Mouse (Mus musculus) neural tube, embryonic 14.5 days (tissue): ENCODE results near the gene Mylpf. TPM values are rescaled to one million over a fixed set of nuclear protein-coding genes. Genes with fewer than 3 reads are reported as not detected.
"Not testable (repeated sequence)": the region's sequence is repeated elsewhere in the genome, so short reads cannot be mapped to it uniquely, and the experiment has no call there.

Experiments used
- ATAC-seq: fragments of 200-750 bp; cut with Nextera tagmentation; 2 replicates; pipeline ENCODE4 v1.8.0; 2017; ENCODE audit warnings: low read depth, mild to moderate bottlenecking, moderate TSS enrichment, moderate library complexity
- H3K27ac ChIP-seq: fragments of 300-500 bp; sonication (generic); 2 replicates; pipeline ENCODE4 v1.5.1; 2014; ENCODE audit warnings: low read depth, mild to moderate bottlenecking, control low read depth, low read length, moderate library complexity, mixed read lengths
- H3K27me3 ChIP-seq: fragments of 300-500 bp; sonication (generic); 2 replicates; pipeline ENCODE4 v1.6.1; 2014; ENCODE audit warnings: low read length; ENCODE audit not compliant: control insufficient read depth, insufficient read depth
- H3K36me3 ChIP-seq: fragments of 300-500 bp; sonication (generic); 2 replicates; pipeline ENCODE4 v1.6.1; 2014; ENCODE audit warnings: low read length, mixed read lengths; ENCODE audit not compliant: control insufficient read depth, insufficient read depth
- H3K4me1 ChIP-seq: fragments of 300-500 bp; sonication (generic); 2 replicates; pipeline ENCODE4 v1.6.1; 2014; ENCODE audit warnings: low read length; ENCODE audit not compliant: control insufficient read depth, insufficient read depth
- H3K4me2 ChIP-seq: fragments of 300-500 bp; sonication (generic); 2 replicates; pipeline ENCODE4 v1.6.1; 2014; ENCODE audit warnings: mild to moderate bottlenecking, low read depth, low read length, control low read depth
- H3K4me3 ChIP-seq: fragments of 300-500 bp; sonication (generic); 2 replicates; pipeline ENCODE4 v1.5.1; 2014; ENCODE audit warnings: low read depth, low read length, control low read depth, mixed read lengths
- H3K9ac ChIP-seq: fragments of 300-500 bp; sonication (generic); replicated peaks from 2 replicates; pipeline ENCODE4 v1.6.1; 2014; ENCODE audit warnings: low read depth, mild to moderate bottlenecking, control low read depth, low read length, mixed read lengths
- H3K9me3 ChIP-seq: fragments of 300-500 bp; sonication (generic); 2 replicates; pipeline ENCODE4 v1.6.1; 2016; ENCODE audit warnings: low read length; ENCODE audit not compliant: control insufficient read depth
- WGBS: fragments of 180-500 bp; shearing (Covaris S2); extraction: QIAGEN DNeasy Blood & Tissue Kit; methylation state at CpG from one replicate; pipeline ENCODE4 v1.1.7; 2014; 5-methylcytosine and 5-hydroxymethylcytosine counted together
- polyA plus RNA-seq: library from polyadenylated mRNA; unstranded; fragments of >200 nt; fragmentation: Nextera tagmentation; extraction: Ambion mirVana; gene quantifications from 2 replicates; pipeline ENCODE4 v1.2.1, GENCODE M21; 2014

Gene Mylpf
- polyA plus RNA-seq, 1 experiment from 2014 or later: 12.5 TPM

GRCm38 (mm10) chr7:127244658-127245510, 36.2 kb downstream of the Mylpf start:
- 14% methylated on average over 27 of the region's 33 CpGs for WGBS
- peak overlapping the region; percentile 76 for H3K4me2 ChIP-seq

DNA sequence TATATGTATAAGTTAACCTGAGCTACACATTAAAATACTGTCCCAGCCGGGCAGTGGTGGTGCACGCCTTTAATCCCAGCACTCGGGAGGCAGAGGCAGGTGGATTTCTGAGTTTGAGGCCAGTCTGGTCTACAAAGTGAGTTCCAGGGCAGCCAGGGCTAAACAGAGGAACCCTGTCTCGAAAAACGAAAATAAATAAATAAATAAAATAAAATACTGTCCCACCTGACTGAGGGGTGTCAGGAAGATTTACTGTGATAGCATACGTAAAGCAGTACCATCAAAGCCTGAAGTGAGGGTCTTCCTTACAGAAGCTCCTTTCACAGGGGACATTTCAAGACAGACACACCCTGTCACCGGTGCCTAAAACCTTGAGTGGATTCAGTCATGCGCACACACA, 41.8 kb downstream of the Mylpf start:
- H3K27ac ChIP-seq, H3K9me3 ChIP-seq, H3K4me3 ChIP-seq, H3K4me2 ChIP-seq, H3K9ac ChIP-seq, H3K36me3 ChIP-seq, ATAC-seq, H3K27me3 ChIP-seq: not testable (repeated sequence)
- WGBS: 91% methylated on average over 8 of the region's 8 CpGs
- peaks cover 24% of the 10 kb centered on the region for H3K4me1 ChIP-seq

More at GRCm38 (mm10) chr7:127244658-127245510, 36.2 kb downstream of the Mylpf start:
- Histone ChIP-seq H3K36me3 (0 out of 2 replicates have a peak, but pooled peaks cover 3% of the 10 kb centered on the region), H3K27ac (peak overlapping the region; percentile 82), H3K9me3 (no peaks in the 10 kb centered on the region), H3K4me1 (peaks cover 24% of the 10 kb centered on the region), H3K9ac (peak overlapping the region; percentile 88), H3K4me3 (peak overlapping the region; percentile 90), H3K27me3 (no peaks in the 10 kb centered on the region)
- peak; percentile 69 for ATAC-seq

- no peak for ATAC-seq
- H3K9me3 ChIP-seq: no peaks in the 10 kb centered on the region
- 87% methylated on average over 2 of the region's 2 CpGs for WGBS
- 0 out of 2 replicates have a peak, but pooled peaks cover 3% of the 10 kb centered on the region for H3K36me3 ChIP-seq
- peaks cover 12% of the 10 kb centered on the region; the same call in 1 of the 2 replicates for H3K4me1 ChIP-seq
- H3K27me3 ChIP-seq: no peaks in the 10 kb centered on the region
- no peak overlapping the region for H3K9ac ChIP-seq
- no peak overlapping the region for H3K4me2 ChIP-seq
- H3K4me3 ChIP-seq: no peak overlapping the region
- no peak overlapping the region for H3K27ac ChIP-seq
Measured at GRCm38 (mm10) chr7:127252414-127252813, 43.7 kb downstream of the Mylpf start.

GRCm38 (mm10) chr7:127253341-127253740, 44.7 kb downstream of the Mylpf start:
- peak overlapping the region; percentile 67 for H3K9ac ChIP-seq
- WGBS: 88% methylated on average over 6 of the region's 6 CpGs
- no peak for ATAC-seq
- peak overlapping the region; percentile 81 for H3K4me2 ChIP-seq
- no peaks in the 10 kb centered on the region for H3K27me3 ChIP-seq
- peaks cover 12% of the 10 kb centered on the region; the same call in 1 of the 2 replicates for H3K4me1 ChIP-seq
- peak overlapping the region; percentile 53 for H3K4me3 ChIP-seq
- H3K27ac ChIP-seq: peak overlapping the region; percentile 94
- H3K9me3 ChIP-seq: no peaks in the 10 kb centered on the region
- H3K36me3 ChIP-seq: 0 out of 2 replicates have a peak, but pooled peaks cover 3% of the 10 kb centered on the region

GRCm38 (mm10) chr7:127253821-127254769, 45.4 kb downstream of the Mylpf start:
- Histone ChIP-seq H3K4me1 (peaks cover 12% of the 10 kb centered on the region; the same call in 1 of the 2 replicates), H3K4me3 (peak overlapping the region; percentile 53), H3K36me3 (no peaks in the 10 kb centered on the region), H3K27ac (peak overlapping the region; percentile 94), H3K4me2 (peak overlapping the region; percentile 81), H3K9ac (peak overlapping the region; percentile 67), H3K27me3 (no peaks in the 10 kb centered on the region), H3K9me3 (no peaks in the 10 kb centered on the region)
- WGBS: under 1% methylated on average over 136 of the region's 136 CpGs
- ATAC-seq: peak; percentile 93

DNA sequence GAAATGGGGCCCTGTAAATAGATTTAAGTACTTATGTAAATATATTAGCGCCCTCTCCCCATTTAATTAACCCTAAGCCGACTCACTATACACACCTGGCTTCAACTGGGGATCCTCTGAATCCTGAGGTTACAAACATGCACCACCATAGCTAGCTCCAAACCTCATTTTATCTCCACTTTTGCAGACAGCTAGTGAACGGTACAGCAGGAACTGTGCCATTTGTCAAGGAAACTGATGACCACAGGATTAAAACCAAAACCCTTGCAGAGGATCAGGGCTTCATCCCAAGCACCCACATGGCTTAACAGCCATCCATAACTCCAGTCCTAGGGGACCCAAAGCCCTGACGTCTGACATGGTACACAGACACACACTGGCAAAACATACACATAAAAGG, 46.3 kb downstream of the Mylpf start:
- Histone ChIP-seq H3K4me3 (peak overlapping the region; percentile 53), H3K4me1 (peaks cover 14% of the 10 kb centered on the region; the same call in 1 of the 2 replicates), H3K36me3 (no peaks in the 10 kb centered on the region), H3K27ac (peak overlapping the region; percentile 87), H3K4me2 (peak overlapping the region; percentile 81), H3K9me3 (no peaks in the 10 kb centered on the region), H3K27me3 (no peaks in the 10 kb centered on the region), H3K9ac (peak overlapping the region; percentile 67)
- WGBS: 20% methylated on average over 4 of the region's 4 CpGs
- ATAC-seq: no peak

- ATAC-seq: no peak
- no peaks in the 10 kb centered on the region for H3K36me3 ChIP-seq
- H3K9me3 ChIP-seq: no peaks in the 10 kb centered on the region
- WGBS: 94% methylated on average over 2 of the region's 2 CpGs
- peaks cover 16% of the 10 kb centered on the region; the same call in 1 of the 2 replicates for H3K4me1 ChIP-seq
- no peak overlapping the region for H3K9ac ChIP-seq
- H3K27ac ChIP-seq: no peak overlapping the region
- H3K4me2 ChIP-seq: no peak overlapping the region
- no peak overlapping the region for H3K4me3 ChIP-seq
- no peaks in the 10 kb centered on the region for H3K27me3 ChIP-seq
Measured at GRCm38 (mm10) chr7:127255965-127256364, 47.3 kb downstream of the Mylpf start.

GRCm38 (mm10) chr7:127256518-127256917, 47.8 kb downstream of the Mylpf start:
- Histone ChIP-seq H3K27me3 (no peaks in the 10 kb centered on the region), H3K4me1 (peaks cover 18% of the 10 kb centered on the region; the same call in 1 of the 2 replicates), H3K9me3 (no peaks in the 10 kb centered on the region), H3K4me3 (no peak overlapping the region), H3K27ac (no peak overlapping the region), H3K4me2 (no peak overlapping the region), H3K36me3 (no peaks in the 10 kb centered on the region), H3K9ac (no peak overlapping the region)
- WGBS: 90% methylated on average over 5 of the region's 5 CpGs
- ATAC-seq: no peak
